Mouse (Mus musculus) MEL (cell line): ENCODE results near the gene E2f3. TPM values are rescaled to one million over a fixed set of nuclear protein-coding genes. Genes with fewer than 3 reads are reported as not detected.

Experiments
- DNase-seq: peaks from one replicate; pipeline ENCODE4 v3.0.0; 2011; ENCODE audit warnings: low read depth, low spot score
- H3K27ac ChIP-seq: 2 replicates; pipeline ENCODE4 v1.5.1; 2012; ENCODE audit warnings: low read depth, mild to moderate bottlenecking, control low read depth, low read length, moderate library complexity; ENCODE audit not compliant: control insufficient read depth
- H3K27me3 ChIP-seq, 2 experiments: fragments of 150-350 bp in 1 of 2; sonication (generic) in 1 of 2; 2 replicates each; pipeline ENCODE4 v1.6.1; 2012; ENCODE audit warnings: low read length in 2 of 2, mild to moderate bottlenecking in 2 of 2, improper control_type of control experiment in 1 of 2, moderate library complexity in 1 of 2; ENCODE audit not compliant: insufficient read depth in 2 of 2, control insufficient read depth in 1 of 2
- H3K36me3 ChIP-seq, 2 experiments: 2 replicates each; pipeline ENCODE4 v1.6.1; 2012 to 2014; ENCODE audit warnings: low read length in 2 of 2, improper control_type of control experiment in 1 of 2, inconsistent platforms in 1 of 2, mild to moderate bottlenecking in 1 of 2; ENCODE audit not compliant: insufficient read depth in 2 of 2, control insufficient read depth in 1 of 2
- H3K4me1 ChIP-seq, 2 experiments: fragments of 150-350 bp in 1 of 2; sonication (generic) in 1 of 2; 2 replicates each; pipeline ENCODE4 v1.6.1; 2012; ENCODE audit warnings: low read length in 2 of 2, improper control_type of control experiment in 1 of 2, mild to moderate bottlenecking in 1 of 2; ENCODE audit not compliant: insufficient read depth in 2 of 2, control insufficient read depth in 1 of 2
- H3K4me3 ChIP-seq, 2 experiments: fragments of 150-350 bp in 1 of 2; sonication (generic) in 1 of 2; 2 replicates each; pipeline ENCODE4 v1.5.1; 2012; ENCODE audit warnings: low read depth in 2 of 2, low read length in 2 of 2, mild to moderate bottlenecking in 2 of 2, moderate library complexity in 2 of 2, control low read depth in 1 of 2, improper control_type of control experiment in 1 of 2; ENCODE audit not compliant: control insufficient read depth in 1 of 2, insufficient read depth in 1 of 2
- H3K79me2 ChIP-seq: 2 replicates; pipeline ENCODE4 v1.6.1; 2012; ENCODE audit warnings: mild to moderate bottlenecking, low read length, moderate library complexity; ENCODE audit not compliant: control insufficient read depth, poor library complexity, insufficient read depth
- H3K9ac ChIP-seq: 2 replicates; pipeline ENCODE4 v1.6.1; 2012; ENCODE audit warnings: low read depth, mild to moderate bottlenecking, control low read depth, low read length, moderate library complexity; ENCODE audit not compliant: control insufficient read depth, poor library complexity, severe bottlenecking
- H3K9me3 ChIP-seq: fragments of 150-350 bp; sonication (generic); replicated peaks from 2 replicates; pipeline ENCODE4 v1.6.1; 2012; ENCODE audit warnings: mild to moderate bottlenecking, low read length, improper control_type of control experiment, moderate library complexity; ENCODE audit not compliant: insufficient read depth
- CHD1 ChIP-seq: IDR thresholded peaks from 2 replicates; pipeline ENCODE4 v1.6.1; 2012; ENCODE audit warnings: low read depth, mild to moderate bottlenecking, inconsistent platforms, low read length, improper control_type of control experiment
- CTCF ChIP-seq, 3 experiments: IDR thresholded peaks in 2 of 3; conservative IDR thresholded peaks in 1 of 3; 2 replicates each; pipeline ENCODE4 v1.5.1; 2011 to 2012; ENCODE audit warnings: low read length in 3 of 3, low read depth in 2 of 3, mild to moderate bottlenecking in 2 of 3, improper control_type of control experiment in 1 of 3, inconsistent platforms in 1 of 3, mixed read lengths in 1 of 3, moderate library complexity in 1 of 3; ENCODE audit not compliant: control insufficient read depth in 1 of 3, insufficient read depth in 1 of 3, poor library complexity in 1 of 3, severe bottlenecking in 1 of 3
- GABPA ChIP-seq: IDR thresholded peaks from 2 replicates; pipeline ENCODE4 v1.6.1; 2012; ENCODE audit warnings: low read depth, mild to moderate bottlenecking, inconsistent platforms, low read length, improper control_type of control experiment, moderate library complexity
- GATA1 ChIP-seq: IDR thresholded peaks from 2 replicates; pipeline ENCODE4 v1.6.1; 2011; ENCODE audit warnings: low read depth, low read length, improper control_type of control experiment
- MAX ChIP-seq: IDR thresholded peaks from 2 replicates; pipeline ENCODE4 v1.6.1; 2011; ENCODE audit warnings: low read length, improper control_type of control experiment
- MAZ ChIP-seq: IDR thresholded peaks from 2 replicates; pipeline ENCODE4 v1.6.1; 2012; ENCODE audit warnings: low read depth, mild to moderate bottlenecking, inconsistent platforms, low read length, improper control_type of control experiment
- MEF2A ChIP-seq: IDR thresholded peaks from 2 replicates; pipeline ENCODE4 v1.6.1; 2014; ENCODE audit warnings: low read depth, mild to moderate bottlenecking, inconsistent platforms, low read length, improper control_type of control experiment; ENCODE audit not compliant: poor library complexity, insufficient replicate concordance, severe bottlenecking; ENCODE audit errors: extremely low read depth
- MYC ChIP-seq: IDR thresholded peaks from 2 replicates; pipeline ENCODE4 v1.6.1; 2011; ENCODE audit warnings: low read depth, mild to moderate bottlenecking, low read length, improper control_type of control experiment, moderate library complexity
- NELFE ChIP-seq: IDR thresholded peaks from 2 replicates; pipeline ENCODE4 v1.6.1; 2011; ENCODE audit warnings: low read depth, low read length, improper control_type of control experiment
- NRF1 ChIP-seq: IDR thresholded peaks from 2 replicates; pipeline ENCODE4 v1.6.1; 2014; ENCODE audit warnings: low read depth, mild to moderate bottlenecking, inconsistent platforms, low read length, improper control_type of control experiment, moderate library complexity; ENCODE audit not compliant: poor library complexity, insufficient read depth, severe bottlenecking
- POLR2A ChIP-seq, 2 experiments: IDR thresholded peaks; 2 replicates each; pipeline ENCODE4 v1.6.1; 2011 to 2012; ENCODE audit warnings: low read length in 2 of 2, mild to moderate bottlenecking in 2 of 2, control low read depth in 1 of 2, improper control_type of control experiment in 1 of 2, low read depth in 1 of 2, moderate library complexity in 1 of 2; ENCODE audit not compliant: control insufficient read depth in 1 of 2, insufficient read depth in 1 of 2, poor library complexity in 1 of 2
- POLR2AphosphoS2 ChIP-seq: IDR thresholded peaks from 2 replicates; pipeline ENCODE4 v1.6.1; 2011; ENCODE audit warnings: low read length, improper control_type of control experiment
- POLR2AphosphoS5 ChIP-seq: IDR thresholded peaks from 2 replicates; pipeline ENCODE4 v1.6.1; 2012; ENCODE audit warnings: low read depth, borderline replicate concordance, mild to moderate bottlenecking, inconsistent platforms, low read length, moderate library complexity, mixed read lengths
- RAD21 ChIP-seq: IDR thresholded peaks from 2 replicates; pipeline ENCODE4 v1.6.1; 2011; ENCODE audit warnings: mild to moderate bottlenecking, low read depth, low read length, improper control_type of control experiment
- TAL1 ChIP-seq: IDR thresholded peaks from 2 replicates; pipeline ENCODE4 v1.6.1; 2012; ENCODE audit warnings: mild to moderate bottlenecking, inconsistent platforms, low read length, moderate library complexity, mixed read lengths
- ZC3H11A ChIP-seq: IDR thresholded peaks from 2 replicates; pipeline ENCODE4 v1.6.1; 2012; ENCODE audit warnings: low read depth, mild to moderate bottlenecking, inconsistent platforms, low read length, improper control_type of control experiment
- ZKSCAN1 ChIP-seq: IDR thresholded peaks from 2 replicates; pipeline ENCODE4 v1.6.1; 2012; ENCODE audit warnings: low read depth, mild to moderate bottlenecking, inconsistent platforms, low read length, improper control_type of control experiment, moderate library complexity
- ZNF384 ChIP-seq: IDR thresholded peaks from 2 replicates; pipeline ENCODE4 v1.6.1; 2012; ENCODE audit warnings: low read depth, mild to moderate bottlenecking, inconsistent platforms, low read length, improper control_type of control experiment
- polyA plus RNA-seq, 2 experiments: library from polyadenylated mRNA; stranded (reverse) in 1 of 2; unstranded in 1 of 2; fragments of >175 nt in 1 of 2; fragments of >200 nt in 1 of 2; gene quantifications; 2 replicates each; pipeline versions ENCODE4 v1.2.1 to v1.2.4; 2012; ENCODE audit warnings: low replicate concordance in 2 of 2, low read depth in 1 of 2; ENCODE audit not compliant: insufficient read length in 2 of 2, insufficient read depth in 1 of 2, missing spikeins in 1 of 2
- total RNA-seq: library from RNA; depleted of rRNA; stranded (reverse); fragments of 300-350 nt; gene quantifications from 2 replicates; pipeline ENCODE4 v1.2.3, GENCODE M21; 2012

E2f3 gene
- total and polyA plus RNA-seq, 3 experiments, result 12.8 to 20.0 TPM; not detected in 1

GRCm38 (mm10) chr13:30017611-30018010, 31.7 kb upstream of the E2f3 start:
- H3K4me3 ChIP-seq, result no peak overlapping the region
- no peaks in the 10 kb centered on the region for H3K79me2 ChIP-seq
- TF ChIP-seq MEF2A (no peak), RAD21 (no peak), ZKSCAN1 (no peak), POLR2A (IDR thresholded peaks at IDR 0.05; ENCODE audit: control insufficient read depth in 1 of 2, insufficient read depth in 1 of 2, low read depth in 1 of 2, low read length in 2 of 2, poor library complexity in 1 of 2) (no peak), TAL1 (no peak), CHD1 (no peak), GABPA (no peak), GATA1 (no peak), CTCF (IDR thresholded peaks at IDR 0.05 in 2 of 3, conservative IDR thresholded peaks at IDR 0.05 in 1 of 3; ENCODE audit: control insufficient read depth in 1 of 3, insufficient read depth in 1 of 3, low read depth in 2 of 3, low read length in 3 of 3, poor library complexity in 1 of 3, severe bottlenecking in 1 of 3) (no peak), ZC3H11A (no peak), NELFE (no peak), POLR2AphosphoS5 (no peak), NRF1 (no peak)
- no peak overlapping the region for H3K9ac ChIP-seq
- no peaks in the 10 kb centered on the region for H3K36me3 ChIP-seq
- H3K9me3 ChIP-seq, result no peaks in the 10 kb centered on the region
- peaks cover 0 to 1% of the 10 kb centered on the region in 2 experiments; a peak in 3 of 4 replicates for H3K27me3 ChIP-seq
- H3K4me1 ChIP-seq, result no peaks in the 10 kb centered on the region
- H3K27ac ChIP-seq, result no peak overlapping the region
- DNase-seq, result no peak

GRCm38 (mm10) chr13:30014576-30014975, 28.7 kb upstream of the E2f3 start:
- TF ChIP-seq MAZ (no peak), GABPA (no peak), RAD21 (no peak), MAX (no peak), POLR2AphosphoS2 (no peak), CTCF (IDR thresholded peaks at IDR 0.05 in 2 of 3, conservative IDR thresholded peaks at IDR 0.05 in 1 of 3; ENCODE audit: control insufficient read depth in 1 of 3, insufficient read depth in 1 of 3, low read depth in 2 of 3, low read length in 3 of 3, poor library complexity in 1 of 3, severe bottlenecking in 1 of 3) (no peak), TAL1 (no peak), MYC (no peak), CHD1 (no peak), ZNF384 (no peak)
- TF ChIP-seq, all 39 proteins: peak for 0
- DNase-seq, result no peak
- no peak overlapping the region for H3K4me3 ChIP-seq

More at GRCm38 (mm10) chr13:30014576-30014975, 28.7 kb upstream of the E2f3 start:
- Histone ChIP-seq H3K9ac (no peak overlapping the region), H3K36me3 (no peaks in the 10 kb centered on the region), H3K4me1 (no peaks in the 10 kb centered on the region), H3K79me2 (no peaks in the 10 kb centered on the region), H3K27ac (no peak overlapping the region), H3K9me3 (no peaks in the 10 kb centered on the region), H3K27me3 (peaks cover 0 to 1% of the 10 kb centered on the region in 2 experiments; a peak in 2 of 4 replicates)
